Mouse (Mus musculus) macrophage (primary cell): ENCODE data around the gene Glra4. TPM values are rescaled to one million over a fixed set of nuclear protein-coding genes. Genes with fewer than 3 reads are reported as not detected.
"Not testable (repeated sequence)": the region's sequence is repeated elsewhere in the genome, so short reads cannot be mapped to it uniquely, and the experiment has no call there.

Source experiments
- H3K27ac ChIP-seq: fragments of 350-480 bp; formaldehyde crosslinking; 2 replicates; pipeline ENCODE4 v1.9.0; 2021
- H3K36me3 ChIP-seq: fragments of 350-480 bp; formaldehyde crosslinking; 2 replicates; pipeline ENCODE4 v1.9.0; 2021; ENCODE audit errors: inconsistent target
- H3K4me3 ChIP-seq: fragments of 350-480 bp; formaldehyde crosslinking; 2 replicates; pipeline ENCODE4 v1.9.0; 2021; ENCODE audit errors: inconsistent target
- H3K79me2 ChIP-seq: fragments of 350-480 bp; formaldehyde crosslinking; 2 replicates; pipeline ENCODE4 v1.9.0; 2021; ENCODE audit errors: inconsistent target
- WGBS: methylation state at CpG from one replicate; pipeline ENCODE4 v1.1.7; 2026; ENCODE audit warnings: inconsistent platforms; ENCODE audit not compliant: missing documents; 5-methylcytosine and 5-hydroxymethylcytosine counted together
- polyA plus RNA-seq: library from polyadenylated mRNA; stranded (reverse); fragments of 250-400 nt; gene quantifications from 3 replicates; pipeline ENCODE4 v1.2.4, GENCODE M21; 2018; ENCODE audit warnings: inconsistent platforms

Gene Glra4
- polyA plus RNA-seq, 1 experiment from 2014 or later: not detected

GRCm38 (mm10) chrX:136743459-136743858, 36.5 kb downstream of the Glra4 start, which contains the start of gene Morf4l2:
TSS of gene Morf4l2 (minus strand) at chrX:136743690.
- peak within 1 kb of the TSS; percentile 84 for H3K27ac ChIP-seq
- H3K79me2 ChIP-seq: peaks cover 22% of the 10 kb centered on the region
- H3K36me3 ChIP-seq: no peaks in the 10 kb centered on the region
- H3K4me3 ChIP-seq: peak within 1 kb of the TSS; percentile 26
- 90% methylated on average over 12 of the region's 12 CpGs for WGBS

GRCm38 (mm10) chrX:136742661-136743103, 37.3 kb downstream of the Glra4 start:
- WGBS: 31% methylated on average over 5 of the region's 5 CpGs
- H3K36me3 ChIP-seq: no peaks in the 10 kb centered on the region
- peak overlapping the region; percentile 26 for H3K4me3 ChIP-seq
- H3K27ac ChIP-seq: peak overlapping the region; percentile 84
- peaks cover 30% of the 10 kb centered on the region for H3K79me2 ChIP-seq

GRCm38 (mm10) chrX:136742241-136742640, 37.7 kb downstream of the Glra4 start:
- WGBS: 27% methylated on average over 9 of the region's 10 CpGs

GRCm38 (mm10) chrX:136741651-136742201, 38.2 kb downstream of the Glra4 start:
- peaks cover 39% of the 10 kb centered on the region for H3K79me2 ChIP-seq
- peak overlapping the region; percentile 26 for H3K4me3 ChIP-seq
- no peaks in the 10 kb centered on the region for H3K36me3 ChIP-seq
- WGBS: 17% methylated on average over 31 of the region's 46 CpGs
- peak overlapping the region; percentile 84 for H3K27ac ChIP-seq

More at GRCm38 (mm10) chrX:136742241-136742640, 37.7 kb downstream of the Glra4 start:
- Histone ChIP-seq H3K36me3 (no peaks in the 10 kb centered on the region), H3K79me2 (peaks cover 34% of the 10 kb centered on the region), H3K27ac (peak overlapping the region; percentile 84), H3K4me3 (peak overlapping the region; percentile 26)

- H3K36me3 ChIP-seq: no peaks in the 10 kb centered on the region
- H3K4me3 ChIP-seq: peak overlapping the region; percentile 57
- peak overlapping the region; percentile 84 for H3K27ac ChIP-seq
- H3K79me2 ChIP-seq: peaks cover 46% of the 10 kb centered on the region
- 34% methylated on average over 27 of the region's 39 CpGs for WGBS
Observed at GRCm38 (mm10) chrX:136740791-136741650, 38.9 kb downstream of the Glra4 start.

GRCm38 (mm10) chrX:136740087-136740790, 39.7 kb downstream of the Glra4 start:
- H3K27ac ChIP-seq: peak overlapping the region; percentile 84
- no peaks in the 10 kb centered on the region for H3K36me3 ChIP-seq
- H3K79me2 ChIP-seq: peaks cover 54% of the 10 kb centered on the region
- H3K4me3 ChIP-seq: peak overlapping the region; percentile 57
- WGBS: 25% methylated on average over 14 of the region's 15 CpGs

- Histone ChIP-seq H3K36me3 (no peaks in the 10 kb centered on the region), H3K4me3 (no peak overlapping the region), H3K27ac (no peak overlapping the region), H3K79me2 (peaks cover 27% of the 10 kb centered on the region)
- 93% methylated on average over 4 of the region's 4 CpGs for WGBS
Observed at GRCm38 (mm10) chrX:136732016-136732415, 47.9 kb downstream of the Glra4 start.

- H3K79me2 ChIP-seq, H3K4me3 ChIP-seq, H3K27ac ChIP-seq, H3K36me3 ChIP-seq: not testable (repeated sequence)
- WGBS: 100% methylated on average over 2 of the region's 3 CpGs
Observed at GRCm38 (mm10) chrX:136714742-136715474, 65.0 kb downstream of the Glra4 start.

- H3K4me3 ChIP-seq: peak overlapping the region; percentile 34; the same call in 1 of the 2 replicates
- H3K79me2 ChIP-seq: no peaks in the 10 kb centered on the region
- no peaks in the 10 kb centered on the region for H3K36me3 ChIP-seq
- H3K27ac ChIP-seq: no peak overlapping the region
- WGBS: 69% methylated on average over 13 of the region's 14 CpGs
Observed at GRCm38 (mm10) chrX:136708782-136709181, 71.2 kb downstream of the Glra4 start.

GRCm38 (mm10) chrX:136708168-136708681, 71.7 kb downstream of the Glra4 start:
- no peaks in the 10 kb centered on the region for H3K79me2 ChIP-seq
- 21% methylated on average over 13 of the region's 18 CpGs for WGBS
- peak overlapping the region; percentile 34 for H3K4me3 ChIP-seq
- no peaks in the 10 kb centered on the region for H3K36me3 ChIP-seq
- H3K27ac ChIP-seq: no peak overlapping the region

Other genes with a start within 250 kb of the Glra4 start
- gene Kir3dl2, start 236.1 kb downstream of the Glra4 start, polyA plus RNA-seq: not detected in 3 replicates
- gene Tceal3, start 189.3 kb downstream of the Glra4 start, polyA plus RNA-seq: not detected in 3 replicates
- gene Tceal1, start 72.2 kb downstream of the Glra4 start, polyA plus RNA-seq: 1.1 to 1.3 TPM (median 1.2 TPM) in 3 replicates
- 146 to 528 TPM (median 198 TPM) in 3 replicates for gene Morf4l2, start 36.5 kb downstream of the Glra4 start, polyA plus RNA-seq
- gene Plp1, start 42.5 kb upstream of the Glra4 start, polyA plus RNA-seq: 0.05 to 0.20 TPM (median 0.06 TPM) in 3 replicates
- not detected in 3 replicates for gene Rab9b, start 88.6 kb upstream of the Glra4 start, polyA plus RNA-seq
- gene H2bfm, start 147.2 kb upstream of the Glra4 start, polyA plus RNA-seq: not detected in 3 replicates
- gene Tmsb15b2, start 195.4 kb upstream of the Glra4 start, polyA plus RNA-seq: not detected in 3 replicates
- 0.33 to 0.49 TPM (median 0.36 TPM) in 3 replicates for gene Tmsb15l, start 196.7 kb upstream of the Glra4 start, polyA plus RNA-seq
- not detected in 3 replicates for gene Tmsb15b1, start 196.7 kb upstream of the Glra4 start, polyA plus RNA-seq
- not detected in 3 replicates for gene Zcchc18, start 213.0 kb upstream of the Glra4 start, polyA plus RNA-seq